Mouse (Mus musculus): ENCODE measurements around the gene Iqcf6.

- TF ChIP-seq GATA1 (IDR thresholded peaks at IDR 0.05; ENCODE audit: low read length) (no peak), TAL1 (IDR thresholded peaks at IDR 0.05; ENCODE audit: low read length) (no peak)
These were observed 11.8 kb upstream of the Iqcf6 start for GRCm38 (mm10) chr9:106614616-106615015.

Data from erythroblast, embryonic 14.5 days (primary cell).